Mouse (Mus musculus): Measurements from ENCODE around the gene Folh1. TPM values are rescaled to one million over a fixed set of nuclear protein-coding genes. Genes with fewer than 3 reads are reported as not detected.

Folh1 gene
- not detected in 2 replicates for polyA plus RNA-seq (2012; ENCODE audit: low replicate concordance)

GRCm38 (mm10) chr7:86775617-86776325 is at the start of gene Folh1:
TSS of gene Folh1 (minus strand) at chr7:86775943.

GRCm38 (mm10) chr7:86794727-86795126 is 19.0 kb upstream of the Folh1 start, which contains the start of gene Vmn2r77:
TSS of gene Vmn2r77 (plus strand) at chr7:86795027.

GRCm38 (mm10) chr7:86688030-86688429 is 87.7 kb downstream of the Folh1 start, which contains the start of gene Olfr292:
TSS of gene Olfr292 (plus strand) at chr7:86688330.

Other genes with a start within 250 kb of the Folh1 start
- not detected in 2 replicates for gene Olfr295, start 192.1 kb downstream of the Folh1 start, polyA plus RNA-seq (2012; ENCODE audit: low replicate concordance)
- gene Olfr294, start 159.3 kb downstream of the Folh1 start, polyA plus RNA-seq (2012; ENCODE audit: low replicate concordance), result not detected in 2 replicates
- not detected in 2 replicates for gene Olfr293, start 126.9 kb downstream of the Folh1 start, polyA plus RNA-seq (2012; ENCODE audit: low replicate concordance)
- gene Olfr292, start 87.6 kb downstream of the Folh1 start, polyA plus RNA-seq (2012; ENCODE audit: low replicate concordance), result not detected in 2 replicates
- not detected in 2 replicates for gene Vmn2r77, start 19.1 kb upstream of the Folh1 start, polyA plus RNA-seq (2012; ENCODE audit: low replicate concordance)
- gene Vmn2r78, start 139.2 kb upstream of the Folh1 start, polyA plus RNA-seq (2012; ENCODE audit: low replicate concordance), result not detected in 2 replicates
- 0.09 TPM in 1 of 2 replicates, not detected in the other for gene Vmn2r79, start 220.2 kb upstream of the Folh1 start, polyA plus RNA-seq (2012; ENCODE audit: low replicate concordance)